Mouse (Mus musculus) hindbrain, embryonic 11.5 days (tissue): ENCODE results near the gene Ipo13. TPM values are rescaled to one million over a fixed set of nuclear protein-coding genes. Genes with fewer than 3 reads are reported as not detected.

Source experiments
- ATAC-seq: fragments of 200-750 bp; cut with Nextera tagmentation; 2 replicates; pipeline ENCODE4 v1.8.0; 2017; ENCODE audit warnings: mild to moderate bottlenecking, moderate TSS enrichment, moderate library complexity; ENCODE audit not compliant: low FRiP score
- DNase-seq: peaks from one replicate; pipeline ENCODE4 v3.0.0-alpha.2; 2015; ENCODE audit warnings: low spot score
- H3K27ac ChIP-seq: fragments of 300-500 bp; sonication (generic); 2 replicates; pipeline ENCODE4 v1.5.1; 2014; ENCODE audit warnings: mild to moderate bottlenecking, low read depth, low read length
- H3K27me3 ChIP-seq: fragments of 300-500 bp; sonication (generic); 2 replicates; pipeline ENCODE4 v1.6.1; 2014; ENCODE audit warnings: mild to moderate bottlenecking, low read length, moderate library complexity, mixed read lengths; ENCODE audit not compliant: control insufficient read depth, insufficient read depth
- H3K36me3 ChIP-seq: fragments of 300-500 bp; sonication (generic); 2 replicates; pipeline ENCODE4 v1.6.1; 2014; ENCODE audit warnings: mild to moderate bottlenecking, low read length, moderate library complexity, mixed read lengths; ENCODE audit not compliant: control insufficient read depth, insufficient read depth
- H3K4me1 ChIP-seq: fragments of 300-500 bp; sonication (generic); replicated peaks from 2 replicates; pipeline ENCODE4 v1.6.1; 2014; ENCODE audit warnings: low read length, mixed read lengths; ENCODE audit not compliant: control insufficient read depth, insufficient read depth
- H3K4me2 ChIP-seq: fragments of 300-500 bp; sonication (generic); replicated peaks from 2 replicates; pipeline ENCODE4 v1.6.1; 2014; ENCODE audit warnings: mild to moderate bottlenecking, low read depth, low read length
- H3K4me3 ChIP-seq: fragments of 300-500 bp; sonication (generic); 2 replicates; pipeline ENCODE4 v1.5.1; 2014; ENCODE audit warnings: low read depth, low read length
- H3K9ac ChIP-seq: fragments of 300-500 bp; sonication (generic); 2 replicates; pipeline ENCODE4 v1.6.1; 2014; ENCODE audit warnings: low read depth, low read length
- H3K9me3 ChIP-seq: fragments of 300-500 bp; sonication (generic); 2 replicates; pipeline ENCODE4 v1.6.1; 2016; ENCODE audit warnings: low read length; ENCODE audit not compliant: control insufficient read depth
- WGBS: fragments of 180-500 bp; shearing (Covaris S2); extraction: QIAGEN DNeasy Blood & Tissue Kit; methylation state at CpG from one replicate; pipeline ENCODE4 v1.1.7; 2014; 5-methylcytosine and 5-hydroxymethylcytosine counted together
- polyA plus RNA-seq: library from polyadenylated mRNA; unstranded; fragments of >200 nt; fragmentation: Nextera tagmentation; extraction: Ambion mirVana; gene quantifications from 2 replicates; pipeline ENCODE4 v1.2.1, GENCODE M21; 2014

Gene Ipo13
- polyA plus RNA-seq, 1 experiment from 2014 or later: 43.8 TPM

- H3K4me3 ChIP-seq: peak within 1 kb of the TSS; percentile 64
- H3K27me3 ChIP-seq: no peaks in the 10 kb centered on the region
- H3K9ac ChIP-seq: peak within 1 kb of the TSS; percentile 40
- peaks cover 3% of the 10 kb centered on the region; the same call in 1 of the 2 replicates for H3K36me3 ChIP-seq
- H3K4me1 ChIP-seq: no peaks in the 10 kb centered on the region
- ATAC-seq (peak; percentile 85), DNase-seq (peak; percentile 89)
- no peak within 1 kb of the TSS for H3K27ac ChIP-seq
- peak within 1 kb of the TSS; percentile 89 for H3K4me2 ChIP-seq
- 0% methylated on average over 21 of the region's 21 CpGs for WGBS
- H3K9me3 ChIP-seq: no peaks in the 10 kb centered on the region
Observed at GRCm38 (mm10) chr4:117891738-117892161, 23.0 kb downstream of the Ipo13 start, which contains the start of gene Dph2. TSS of gene Dph2 (minus strand) at chr4:117892032.

- H3K27ac ChIP-seq: no peak overlapping the region
- peaks cover 3% of the 10 kb centered on the region; the same call in 1 of the 2 replicates for H3K36me3 ChIP-seq
- H3K9me3 ChIP-seq: no peaks in the 10 kb centered on the region
- H3K4me3 ChIP-seq: peak overlapping the region; percentile 64
- no peak for DNase-seq
- ATAC-seq: no peak
- no peak overlapping the region; the same call in 1 of the 2 replicates for H3K4me2 ChIP-seq
- no peaks in the 10 kb centered on the region for H3K27me3 ChIP-seq
- H3K9ac ChIP-seq: no peak overlapping the region
- H3K4me1 ChIP-seq: 0 out of 2 replicates have a peak, but pooled peaks cover 4% of the 10 kb centered on the region
- 67% methylated on average over 8 of the region's 8 CpGs for WGBS
Observed at GRCm38 (mm10) chr4:117890750-117891149, 24.0 kb downstream of the Ipo13 start.

- 91% methylated on average over 14 of the region's 14 CpGs for WGBS
- Histone ChIP-seq H3K4me3 (no peak overlapping the region), H3K36me3 (peaks cover 3% of the 10 kb centered on the region; the same call in 1 of the 2 replicates), H3K9ac (no peak overlapping the region), H3K4me2 (no peak overlapping the region), H3K27me3 (no peaks in the 10 kb centered on the region), H3K27ac (no peak overlapping the region), H3K4me1 (0 out of 2 replicates have a peak, but pooled peaks cover 4% of the 10 kb centered on the region), H3K9me3 (no peaks in the 10 kb centered on the region)
- no peak for DNase-seq
- no peak for ATAC-seq
Observed at GRCm38 (mm10) chr4:117890031-117890430, 24.8 kb downstream of the Ipo13 start.

GRCm38 (mm10) chr4:117889471-117889870 is 25.3 kb downstream of the Ipo13 start:
- peaks cover 3% of the 10 kb centered on the region; the same call in 1 of the 2 replicates for H3K36me3 ChIP-seq
- ATAC-seq: no peak
- H3K4me3 ChIP-seq: no peak overlapping the region
- no peak for DNase-seq
- 94% methylated on average over 15 of the region's 15 CpGs for WGBS
- no peak overlapping the region for H3K27ac ChIP-seq
- no peak overlapping the region for H3K9ac ChIP-seq
- 0 out of 2 replicates have a peak, but pooled peaks cover 4% of the 10 kb centered on the region for H3K4me1 ChIP-seq
- H3K4me2 ChIP-seq: no peak overlapping the region
- no peaks in the 10 kb centered on the region for H3K27me3 ChIP-seq
- H3K9me3 ChIP-seq: no peaks in the 10 kb centered on the region

- H3K4me3 ChIP-seq: no peak overlapping the region
- ATAC-seq (no peak), DNase-seq (no peak)
- H3K9ac ChIP-seq: no peak overlapping the region; the same call in none of the 2 replicates
- H3K4me1 ChIP-seq: peaks cover 8% of the 10 kb centered on the region; the same call in 1 of the 2 replicates
- no peak overlapping the region for H3K27ac ChIP-seq
- peaks cover 3% of the 10 kb centered on the region; the same call in 1 of the 2 replicates for H3K36me3 ChIP-seq
- H3K4me2 ChIP-seq: no peak overlapping the region; the same call in 1 of the 2 replicates
- no peaks in the 10 kb centered on the region for H3K9me3 ChIP-seq
- no peaks in the 10 kb centered on the region for H3K27me3 ChIP-seq
- 82% methylated on average over 2 of the region's 2 CpGs for WGBS
Observed at GRCm38 (mm10) chr4:117887920-117888319, 26.9 kb downstream of the Ipo13 start.

- 0 out of 2 replicates have a peak within 1 kb of the TSS, but pooled peaks have one; percentile 30 for H3K27ac ChIP-seq
- ATAC-seq (peak; percentile 82), DNase-seq (peak; percentile 93)
- peak within 1 kb of the TSS; percentile 84 for H3K9ac ChIP-seq
- H3K27me3 ChIP-seq: no peaks in the 10 kb centered on the region
- H3K4me1 ChIP-seq: peaks cover 8% of the 10 kb centered on the region; the same call in 1 of the 2 replicates
- peak within 1 kb of the TSS; percentile 92 for H3K4me2 ChIP-seq
- WGBS: under 1% methylated on average over 36 of the region's 37 CpGs
- peak within 1 kb of the TSS; percentile 91 for H3K4me3 ChIP-seq
- no peaks in the 10 kb centered on the region for H3K9me3 ChIP-seq
- peaks cover 3% of the 10 kb centered on the region; the same call in 1 of the 2 replicates for H3K36me3 ChIP-seq
Observed at GRCm38 (mm10) chr4:117887133-117887532, 27.7 kb downstream of the Ipo13 start, which contains the start of gene Atp6v0b. TSS of gene Atp6v0b (minus strand) at chr4:117887333.

GRCm38 (mm10) chr4:117886644-117887043 is 28.2 kb downstream of the Ipo13 start:
- Histone ChIP-seq H3K27me3 (no peaks in the 10 kb centered on the region), H3K36me3 (peaks cover 3% of the 10 kb centered on the region; the same call in 1 of the 2 replicates), H3K4me3 (peak overlapping the region; percentile 91), H3K4me2 (peak overlapping the region; percentile 92), H3K4me1 (peaks cover 8% of the 10 kb centered on the region; the same call in 1 of the 2 replicates), H3K27ac (0 out of 2 replicates have a peak overlapping the region, but pooled peaks have one; percentile 30), H3K9ac (peak overlapping the region; percentile 84), H3K9me3 (no peaks in the 10 kb centered on the region)
- ATAC-seq (peak; percentile 2; the same call in 1 of the 2 replicates), DNase-seq (no peak)
- WGBS: 4% methylated on average over 24 of the region's 24 CpGs

- Histone ChIP-seq H3K36me3 (peaks cover 3% of the 10 kb centered on the region; the same call in 1 of the 2 replicates), H3K4me3 (peak overlapping the region; percentile 91; the same call in 1 of the 2 replicates)
- WGBS: 85% methylated on average over 9 of the region's 9 CpGs
Observed at GRCm38 (mm10) chr4:117885994-117886393, 28.8 kb downstream of the Ipo13 start.

More at GRCm38 (mm10) chr4:117885994-117886393, 28.8 kb downstream of the Ipo13 start:
- no peak overlapping the region for H3K27ac ChIP-seq
- ATAC-seq: no peak
- no peaks in the 10 kb centered on the region for H3K9me3 ChIP-seq
- no peak overlapping the region for H3K9ac ChIP-seq
- no peaks in the 10 kb centered on the region for H3K27me3 ChIP-seq
- no peak for DNase-seq
- peaks cover 8% of the 10 kb centered on the region; the same call in 1 of the 2 replicates for H3K4me1 ChIP-seq
- H3K4me2 ChIP-seq: peak overlapping the region; percentile 92
